Mouse (Mus musculus): ENCODE measurements around the gene Tnc. TPM values are rescaled to one million over a fixed set of nuclear protein-coding genes. Genes with fewer than 3 reads are reported as not detected.

Gene Tnc
- total and polyA plus RNA-seq, 2 experiments from 2014 or later, result 37.7 to 166 TPM

DNA sequence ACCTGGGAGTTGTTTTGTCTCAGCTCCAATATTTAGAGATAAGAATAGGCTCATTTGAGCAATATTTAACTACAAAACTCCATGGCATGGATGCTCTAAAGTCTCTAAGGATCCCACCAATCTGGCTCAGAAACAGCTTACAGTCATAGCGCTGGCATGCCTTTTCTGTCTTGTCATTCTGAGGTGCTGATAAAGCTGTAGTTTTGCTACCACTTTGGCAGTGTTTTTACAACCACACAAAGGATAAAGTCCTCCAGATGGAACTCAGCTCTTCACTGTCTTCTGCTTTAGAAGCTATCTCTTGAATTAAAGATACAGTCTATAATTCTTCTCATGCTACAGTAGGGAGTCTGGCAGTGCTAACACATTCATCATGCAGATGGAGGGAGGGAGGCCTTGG is 56.6 kb downstream of the Tnc start:
- WGBS, result 79% methylated on average over 1 of the region's 1 CpGs
- DNase-seq (ENCODE audit: low spot score) (no peak), ATAC-seq (no peak)
- H3K27ac ChIP-seq, result no peak overlapping the region
- no peaks in the 10 kb centered on the region for H3K9me3 ChIP-seq (ENCODE audit: low read length)
- H3K4me2 ChIP-seq (ENCODE audit: low read depth, low read length), result no peak overlapping the region
- no peaks in the 10 kb centered on the region for H3K36me3 ChIP-seq (ENCODE audit: insufficient read depth, low read length)
- no peak for TF ChIP-seq CTCF (IDR thresholded peaks at IDR 0.05; ENCODE audit: low read depth)
- H3K4me3 ChIP-seq (ENCODE audit: low read length), result no peak overlapping the region
- no peaks in the 10 kb centered on the region for H3K4me1 ChIP-seq (ENCODE audit: insufficient read depth, low read length)
- H3K27me3 ChIP-seq (ENCODE audit: insufficient read depth, low read length), result no peaks in the 10 kb centered on the region
- no peak overlapping the region for H3K9ac ChIP-seq (replicated peaks; ENCODE audit: low read length)

DNA sequence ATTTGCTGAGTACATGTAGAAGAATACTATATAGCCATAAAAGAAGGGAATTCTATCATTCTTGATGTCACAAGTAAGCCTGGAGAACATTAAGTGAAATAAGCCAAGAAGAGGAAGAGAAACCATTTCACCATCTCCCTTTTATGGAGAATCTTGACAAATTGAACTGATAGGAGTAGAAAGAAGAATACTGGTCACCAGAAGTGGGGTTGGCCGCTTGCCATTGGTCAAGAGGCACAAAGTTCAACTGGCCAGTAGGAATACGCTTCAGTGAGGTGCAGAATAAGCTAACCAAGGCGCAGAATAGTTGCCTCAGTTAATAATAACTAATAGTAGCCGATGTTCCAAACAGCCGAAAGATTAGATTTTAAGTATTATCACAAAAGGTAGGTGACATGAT is 58.7 kb downstream of the Tnc start:
- Histone ChIP-seq H3K4me1 (ENCODE audit: insufficient read depth, low read length) (no peaks in the 10 kb centered on the region), H3K9me3 (ENCODE audit: low read length) (no peaks in the 10 kb centered on the region), H3K4me3 (ENCODE audit: low read length) (no peak overlapping the region), H3K36me3 (ENCODE audit: insufficient read depth, low read length) (no peaks in the 10 kb centered on the region), H3K9ac (replicated peaks; ENCODE audit: low read length) (no peak overlapping the region), H3K4me2 (ENCODE audit: low read depth, low read length) (no peak overlapping the region), H3K27me3 (ENCODE audit: insufficient read depth, low read length) (no peaks in the 10 kb centered on the region), H3K27ac (no peak overlapping the region)
- WGBS, result 96% methylated on average over 5 of the region's 5 CpGs
- no peak for DNase-seq (ENCODE audit: low spot score)
- no peak for TF ChIP-seq CTCF (IDR thresholded peaks at IDR 0.05; ENCODE audit: low read depth)
- ATAC-seq, result no peak

DNA sequence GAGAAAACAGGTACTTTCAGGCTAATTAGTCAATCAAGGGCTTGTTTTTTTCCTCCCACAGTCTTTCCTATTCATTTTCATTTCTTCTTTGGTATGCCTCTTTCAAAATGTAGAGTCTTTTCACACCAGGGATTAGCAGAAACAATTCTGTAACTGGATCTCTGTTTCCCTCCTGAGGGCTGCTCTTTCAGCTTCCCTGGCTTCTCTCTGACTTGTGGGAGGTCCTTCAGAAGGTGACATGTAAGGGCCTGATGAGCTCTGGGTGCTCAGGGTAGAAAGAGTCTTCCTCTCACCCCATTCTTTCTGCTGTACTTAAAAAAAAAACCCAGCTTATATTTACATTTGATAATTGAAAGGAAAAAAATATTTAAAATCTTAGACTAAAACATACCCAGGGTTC is 60.2 kb downstream of the Tnc start:
- no peak overlapping the region for H3K4me3 ChIP-seq (ENCODE audit: low read length)
- H3K9ac ChIP-seq (replicated peaks; ENCODE audit: low read length), result no peak overlapping the region
- no peaks in the 10 kb centered on the region for H3K9me3 ChIP-seq (ENCODE audit: low read length)
- TF ChIP-seq CTCF (IDR thresholded peaks at IDR 0.05; ENCODE audit: low read depth), result no peak
- no peak overlapping the region for H3K4me2 ChIP-seq (ENCODE audit: low read depth, low read length)
- H3K4me1 ChIP-seq (ENCODE audit: insufficient read depth, low read length), result no peaks in the 10 kb centered on the region
- no peak for ATAC-seq
- H3K36me3 ChIP-seq (ENCODE audit: insufficient read depth, low read length), result no peaks in the 10 kb centered on the region
- H3K27ac ChIP-seq, result no peak overlapping the region
- H3K27me3 ChIP-seq (ENCODE audit: insufficient read depth, low read length), result no peaks in the 10 kb centered on the region
- DNase-seq (ENCODE audit: low spot score), result no peak

DNA sequence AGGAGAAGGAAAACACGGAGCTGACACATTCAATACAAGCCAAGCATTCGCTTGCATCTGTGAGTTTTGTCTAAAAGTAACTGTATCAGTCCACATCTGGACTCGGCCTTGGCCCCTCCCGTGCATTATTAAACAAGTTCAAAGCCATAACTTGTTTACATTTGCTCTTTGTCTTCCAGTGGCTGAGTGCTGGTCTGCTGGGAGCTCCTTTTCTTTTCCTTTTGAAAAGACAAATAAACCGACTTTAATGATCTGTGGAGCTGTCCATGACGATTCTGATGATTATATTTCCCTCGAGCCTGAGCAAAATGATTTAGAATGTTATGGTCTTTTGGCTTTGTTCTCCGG is 63.7 kb downstream of the Tnc start:
- DNase-seq (ENCODE audit: low spot score) (no peak), ATAC-seq (no peak)
- H3K4me2 ChIP-seq (ENCODE audit: low read depth, low read length), result no peak overlapping the region
- no peaks in the 10 kb centered on the region for H3K36me3 ChIP-seq (ENCODE audit: insufficient read depth, low read length)
- H3K27me3 ChIP-seq (ENCODE audit: insufficient read depth, low read length), result no peaks in the 10 kb centered on the region
- no peaks in the 10 kb centered on the region for H3K9me3 ChIP-seq (ENCODE audit: low read length)
- no peak overlapping the region for H3K27ac ChIP-seq
- H3K4me1 ChIP-seq (ENCODE audit: insufficient read depth, low read length), result peaks cover 4% of the 10 kb centered on the region; the same call in 1 of the 2 replicates
- H3K4me3 ChIP-seq (ENCODE audit: low read length), result no peak overlapping the region
- no peak for TF ChIP-seq CTCF (IDR thresholded peaks at IDR 0.05; ENCODE audit: low read depth)
- H3K9ac ChIP-seq (replicated peaks; ENCODE audit: low read length), result no peak overlapping the region
- WGBS, result 69% methylated on average over 8 of the region's 8 CpGs

DNA sequence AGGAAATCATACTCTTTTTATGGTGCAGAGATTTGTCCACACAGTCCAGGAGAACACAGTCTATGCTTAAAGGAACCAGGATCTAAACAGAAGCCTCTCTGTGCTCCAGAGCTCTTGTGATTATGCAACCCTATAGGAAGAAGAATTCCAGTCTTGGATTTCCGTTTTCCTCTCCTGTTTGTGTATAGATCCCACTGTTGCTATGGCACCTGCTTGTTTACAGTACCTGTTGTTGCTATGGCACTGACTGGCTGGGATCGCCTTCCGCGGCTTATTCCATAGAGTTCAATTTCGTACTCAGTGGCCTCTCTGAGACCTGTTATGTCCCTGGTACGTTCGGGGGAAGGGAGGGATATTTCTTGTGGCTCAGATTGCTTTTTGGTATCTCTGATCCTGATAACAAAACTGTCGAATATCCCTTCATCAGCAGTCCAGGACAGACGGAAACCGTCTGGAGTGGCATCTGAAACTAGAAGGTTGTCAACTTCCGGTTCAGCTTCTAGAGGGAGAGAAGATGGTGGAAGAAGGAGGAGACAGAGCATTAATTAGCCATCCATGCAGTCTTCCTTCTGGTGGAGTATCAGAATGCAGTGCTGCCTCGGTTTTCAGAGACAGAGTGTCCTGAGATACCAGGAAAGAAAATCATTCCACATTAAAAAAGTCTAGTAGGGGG is 64.3 kb downstream of the Tnc start:
- 64% methylated on average over 12 of the region's 12 CpGs for WGBS
- Histone ChIP-seq H3K9ac (replicated peaks; ENCODE audit: low read length) (no peak overlapping the region), H3K27ac (no peak overlapping the region), H3K4me1 (ENCODE audit: insufficient read depth, low read length) (peaks cover 4% of the 10 kb centered on the region; the same call in 1 of the 2 replicates), H3K4me3 (ENCODE audit: low read length) (no peak overlapping the region), H3K27me3 (ENCODE audit: insufficient read depth, low read length) (no peaks in the 10 kb centered on the region), H3K9me3 (ENCODE audit: low read length) (no peaks in the 10 kb centered on the region), H3K36me3 (ENCODE audit: insufficient read depth, low read length) (no peaks in the 10 kb centered on the region), H3K4me2 (ENCODE audit: low read depth, low read length) (no peak overlapping the region)
- TF ChIP-seq CTCF (IDR thresholded peaks at IDR 0.05; ENCODE audit: low read depth), result no peak
- DNase-seq (ENCODE audit: low spot score) (no peak), ATAC-seq (peak; percentile 79)

DNA sequence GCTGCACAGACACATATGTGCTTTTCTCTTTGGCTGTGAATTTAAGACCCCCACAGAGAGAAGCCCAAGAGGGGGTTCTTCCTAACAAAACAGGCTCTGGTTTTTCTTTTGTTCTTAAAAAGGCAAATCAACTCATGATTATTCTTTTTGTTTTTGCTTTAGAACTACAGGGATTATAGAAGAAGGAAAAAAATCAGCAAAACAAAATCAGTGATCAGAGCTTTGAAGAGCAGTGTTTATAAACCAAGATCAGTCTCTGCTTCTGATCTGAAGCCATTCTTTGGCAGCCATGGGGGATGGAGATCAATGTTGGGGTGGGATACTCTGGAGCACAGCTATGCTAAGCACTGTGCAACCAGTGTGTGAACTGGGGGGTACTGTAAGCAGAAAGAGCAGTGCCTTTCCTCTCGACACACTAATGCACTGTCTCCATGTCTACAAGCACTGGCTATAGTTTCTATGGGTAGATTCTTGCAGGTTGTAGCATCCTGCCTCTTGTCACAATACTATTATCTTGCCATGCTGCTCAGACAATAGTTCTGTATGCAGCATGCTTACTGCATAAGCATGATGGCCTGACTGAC is 66.5 kb downstream of the Tnc start:
- H3K4me2 ChIP-seq (ENCODE audit: low read depth, low read length), result no peak overlapping the region
- 30% methylated on average over 1 of the region's 1 CpGs for WGBS
- peaks cover 4% of the 10 kb centered on the region; the same call in 1 of the 2 replicates for H3K4me1 ChIP-seq (ENCODE audit: insufficient read depth, low read length)
- TF ChIP-seq CTCF (IDR thresholded peaks at IDR 0.05; ENCODE audit: low read depth), result no peak
- no peak overlapping the region for H3K27ac ChIP-seq
- no peak overlapping the region for H3K9ac ChIP-seq (replicated peaks; ENCODE audit: low read length)
- DNase-seq (ENCODE audit: low spot score) (no peak), ATAC-seq (no peak)
- H3K27me3 ChIP-seq (ENCODE audit: insufficient read depth, low read length), result no peaks in the 10 kb centered on the region
- no peaks in the 10 kb centered on the region for H3K36me3 ChIP-seq (ENCODE audit: insufficient read depth, low read length)
- H3K9me3 ChIP-seq (ENCODE audit: low read length), result no peaks in the 10 kb centered on the region
- no peak overlapping the region for H3K4me3 ChIP-seq (ENCODE audit: low read length)

DNA sequence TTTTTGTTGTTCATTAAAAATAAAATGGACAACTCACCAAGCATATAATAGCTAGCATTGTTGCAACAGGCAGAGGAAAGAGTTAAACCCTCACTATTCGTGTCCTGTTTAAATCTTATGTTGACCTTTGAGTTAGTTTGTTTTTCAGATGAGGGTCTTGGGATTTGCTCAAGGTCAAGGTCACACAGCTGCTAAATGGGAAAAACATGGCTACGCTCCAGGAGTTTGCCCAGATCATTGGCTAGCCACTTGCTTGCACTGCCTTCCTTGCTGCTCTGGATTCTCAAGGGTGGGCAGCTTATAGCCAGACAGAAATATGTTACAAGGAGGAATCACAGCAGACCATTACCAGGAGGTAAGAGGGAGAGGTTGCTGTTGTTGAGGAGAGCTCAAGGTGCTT is 67.2 kb downstream of the Tnc start:
- Histone ChIP-seq H3K36me3 (ENCODE audit: insufficient read depth, low read length) (no peaks in the 10 kb centered on the region), H3K9ac (replicated peaks; ENCODE audit: low read length) (no peak overlapping the region), H3K4me3 (ENCODE audit: low read length) (no peak overlapping the region), H3K27ac (no peak overlapping the region), H3K27me3 (ENCODE audit: insufficient read depth, low read length) (no peaks in the 10 kb centered on the region), H3K4me1 (ENCODE audit: insufficient read depth, low read length) (peaks cover 4% of the 10 kb centered on the region; the same call in 1 of the 2 replicates), H3K9me3 (ENCODE audit: low read length) (no peaks in the 10 kb centered on the region), H3K4me2 (ENCODE audit: low read depth, low read length) (no peak overlapping the region)
- 49% methylated on average over 2 of the region's 2 CpGs for WGBS
- no peak for DNase-seq (ENCODE audit: low spot score)
- no peak for ATAC-seq
- no peak for TF ChIP-seq CTCF (IDR thresholded peaks at IDR 0.05; ENCODE audit: low read depth)
